24 mouse cellular contexts compared by ENCODE assay signal in genomic region chr10:17794443-17794842, GRCm38 (mm10). TPM values are rescaled to one million over a fixed set of nuclear protein-coding genes. Genes with fewer than 3 reads are reported as not detected.
DNase-seq lines count a peak whose midpoint lies in the region; ATAC-seq and TF ChIP-seq lines count a peak whose summit lies in the region.
"Had no signal": no experiment of that assay in that cellular context is flagged by ENCODE, and none has a peak within 500 bp of the region (broad histone marks: within the 10 kb centered on the region; RNA-seq: fewer than 3 reads in every experiment).

No protein-coding gene starts in this region.

- 0 out of 2 replicates have a peak overlapping the region, but pooled peaks have one; percentile 93 for H3K27ac ChIP-seq in heart, embryonic 10.5 days
- no peak overlapping the region for H3K27ac ChIP-seq in midbrain, embryonic 11.5 days (ENCODE audit: low read depth, low read length)
- no peak overlapping the region for H3K27ac ChIP-seq in midbrain, embryonic 14.5 days (replicated peaks; ENCODE audit: low read depth, low read length)
- peak overlapping the region; percentile 95 for H3K27ac ChIP-seq in embryonic fibroblast, embryonic 13.5 days (ENCODE audit: insufficient read depth, low read length)
- H3K27ac ChIP-seq: embryonic facial prominence, embryonic 12.5 days; forebrain, embryonic 12.5 days; forebrain, embryonic 15.5 days; hindbrain, embryonic 12.5 days; hindbrain, embryonic 15.5 days had no signal

- H3K9ac ChIP-seq in midbrain, embryonic 11.5 days (ENCODE audit: low read length) = no peak overlapping the region
- no peak overlapping the region for H3K9ac ChIP-seq in midbrain, embryonic 14.5 days (replicated peaks; ENCODE audit: low read length)
- H3K9ac ChIP-seq: embryonic facial prominence, embryonic 12.5 days; embryonic facial prominence, embryonic 15.5 days; forebrain, embryonic 12.5 days; forebrain, embryonic 15.5 days; heart, embryonic 15.5 days; hindbrain, embryonic 12.5 days; hindbrain, embryonic 15.5 days had no signal

- no peak for TF ChIP-seq CTCF in embryonic fibroblast, embryonic 13.5 days (IDR thresholded peaks at IDR 0.05; ENCODE audit: borderline replicate concordance, insufficient read depth, low read length)

- H3K4me1 ChIP-seq in heart, embryonic 10.5 days = peaks cover 28% of the 10 kb centered on the region
- peaks cover 8% of the 10 kb centered on the region; the same call in 1 of the 2 replicates for H3K4me1 ChIP-seq in midbrain, embryonic 11.5 days (ENCODE audit: control insufficient read depth, insufficient read depth, low read length)
- H3K4me1 ChIP-seq in midbrain, embryonic 14.5 days (ENCODE audit: control insufficient read depth, insufficient read depth, low read length) = peaks cover 12% of the 10 kb centered on the region
- H3K4me1 ChIP-seq in embryonic fibroblast, embryonic 13.5 days (ENCODE audit: control insufficient read depth, insufficient read depth, low read length) = peaks cover 17% of the 10 kb centered on the region

- DNase-seq in heart, embryonic 10.5 days (ENCODE audit: low spot score) = no peak
- DNase-seq in heart, adult 8-10 months (ENCODE audit: low spot score) = no peak
- DNase-seq in midbrain, embryonic 11.5 days (ENCODE audit: low spot score, missing footprints) = peak; percentile 75
- no peak for DNase-seq in midbrain, embryonic 14.5 days
- DNase-seq: cerebellum, adult 18-20 months; cerebellum, adult 9-11 months; gastrocnemius, postnatal 14 days; heart, postnatal 14 days; kidney, adult 2 months had no signal

- no peak overlapping the region for H3K4me3 ChIP-seq in heart, embryonic 10.5 days
- H3K4me3 ChIP-seq in midbrain, embryonic 11.5 days (ENCODE audit: low read depth, low read length) = no peak overlapping the region
- no peak overlapping the region for H3K4me3 ChIP-seq in midbrain, embryonic 14.5 days (replicated peaks; ENCODE audit: low read depth, low read length)
- no peak overlapping the region for H3K4me3 ChIP-seq in embryonic fibroblast, embryonic 13.5 days (ENCODE audit: insufficient read depth, low read length)
- H3K4me3 ChIP-seq: embryonic facial prominence, embryonic 12.5 days; embryonic facial prominence, embryonic 15.5 days; erythroblast, embryonic 14.5 days; forebrain, embryonic 12.5 days; forebrain, embryonic 15.5 days; heart, embryonic 15.5 days; hindbrain, embryonic 12.5 days; hindbrain, embryonic 15.5 days had no signal

- no peak for TF ChIP-seq POLR2A in embryonic fibroblast, embryonic 13.5 days (IDR thresholded peaks at IDR 0.05; ENCODE audit: low read depth, low read length)

- H3K4me2 ChIP-seq in midbrain, embryonic 11.5 days = no peak overlapping the region
- no peak overlapping the region for H3K4me2 ChIP-seq in midbrain, embryonic 14.5 days (ENCODE audit: low read length)
- H3K4me2 ChIP-seq: embryonic facial prominence, embryonic 12.5 days; embryonic facial prominence, embryonic 15.5 days; forebrain, embryonic 12.5 days; forebrain, embryonic 15.5 days; heart, embryonic 11.5 days; heart, embryonic 15.5 days; hindbrain, embryonic 12.5 days; hindbrain, embryonic 15.5 days had no signal

- H3K27me3 ChIP-seq in heart, embryonic 10.5 days (ENCODE audit: insufficient read depth, poor library complexity, severe bottlenecking) = no peaks in the 10 kb centered on the region
- no peaks in the 10 kb centered on the region for H3K27me3 ChIP-seq in midbrain, embryonic 11.5 days (ENCODE audit: control insufficient read depth, insufficient read depth, low read length)
- H3K27me3 ChIP-seq in midbrain, embryonic 14.5 days (ENCODE audit: control insufficient read depth, insufficient read depth, low read length) = no peaks in the 10 kb centered on the region
- H3K27me3 ChIP-seq: embryonic facial prominence, embryonic 12.5 days; embryonic facial prominence, embryonic 15.5 days; forebrain, embryonic 12.5 days; forebrain, embryonic 15.5 days; heart, embryonic 15.5 days; hindbrain, embryonic 12.5 days; hindbrain, embryonic 15.5 days; Patski had no signal

- WGBS in heart, embryonic 10.5 days = 83% methylated on average over 5 of the region's 5 CpGs
- WGBS in midbrain, embryonic 11.5 days = 82% methylated on average over 5 of the region's 5 CpGs
- 82% methylated on average over 5 of the region's 5 CpGs for WGBS in midbrain, embryonic 14.5 days

- ATAC-seq in midbrain, embryonic 11.5 days (ENCODE audit: low FRiP score) = no peak
- ATAC-seq in midbrain, embryonic 14.5 days (ENCODE audit: low FRiP score, low TSS enrichment) = no peak
- ATAC-seq in frontal cortex, adult (ENCODE audit: low TSS enrichment) = no peak
- ATAC-seq: CD4-positive, CD25-positive, alpha-beta regulatory T cell, adult 4 months; forebrain, embryonic 15.5 days; intestine, postnatal 0 days had no signal

- H3K36me3 ChIP-seq in heart, embryonic 10.5 days = peaks cover 7% of the 10 kb centered on the region
- no peaks in the 10 kb centered on the region for H3K36me3 ChIP-seq in midbrain, embryonic 11.5 days (ENCODE audit: control insufficient read depth, insufficient read depth, low read length)
- H3K36me3 ChIP-seq in midbrain, embryonic 14.5 days (ENCODE audit: control insufficient read depth, insufficient read depth, low read length) = no peaks in the 10 kb centered on the region
- H3K36me3 ChIP-seq: embryonic facial prominence, embryonic 12.5 days; embryonic facial prominence, embryonic 15.5 days; forebrain, embryonic 12.5 days; forebrain, embryonic 15.5 days; G1E; hindbrain, embryonic 12.5 days; hindbrain, embryonic 15.5 days had no signal

- no peaks in the 10 kb centered on the region for H3K9me3 ChIP-seq in heart, embryonic 10.5 days
- no peaks in the 10 kb centered on the region for H3K9me3 ChIP-seq in midbrain, embryonic 11.5 days (ENCODE audit: control insufficient read depth, low read length)
- H3K9me3 ChIP-seq in midbrain, embryonic 14.5 days (ENCODE audit: control insufficient read depth, low read length) = no peaks in the 10 kb centered on the region
- H3K9me3 ChIP-seq: embryonic facial prominence, embryonic 12.5 days; embryonic facial prominence, embryonic 15.5 days; forebrain, embryonic 12.5 days; forebrain, embryonic 15.5 days; G1E; heart, embryonic 15.5 days; hindbrain, embryonic 12.5 days; hindbrain, embryonic 15.5 days had no signal

RNA-seq across cellular contexts. Expression of gene Txlnb, which starts 1.6 kb away (rescaled TPM):
- 18.8 and 41.2 TPM in 2 replicates for polyA plus RNA-seq in heart, embryonic 10.5 days (2016; fragmentation: Nextera tagmentation; extraction: Ambion mirVana)
- 100 to 1,000 TPM; 388 to 469 (median 414) TPM for total RNA-seq in heart, adult 8-10 months (2022)
- polyA plus RNA-seq in midbrain, embryonic 11.5 days (2014; fragmentation: Nextera tagmentation; extraction: Ambion mirVana) = 5.8 TPM in 2 replicates
- 1.1 and 2.3 TPM in 2 replicates for polyA plus RNA-seq in midbrain, embryonic 14.5 days (2014; fragmentation: Nextera tagmentation; extraction: Ambion mirVana)
- polyA plus RNA-seq in embryonic fibroblast, embryonic 13.5 days (2011; ENCODE audit: insufficient read length, low read depth, missing spikeins) = 1.0 and 1.4 TPM in 2 replicates
- polyA plus RNA-seq: G1E had no signal

Comparison
In these comparisons a context has a peak if more than half of its experiments do, and no peak if none do; other contexts are left out.
1. H3K27ac ChIP-seq: peak in heart, embryonic 10.5 days (single experiment) and embryonic fibroblast, embryonic 13.5 days (single experiment); none in midbrain, embryonic 11.5 days (single experiment) and midbrain, embryonic 14.5 days (single experiment).